Mouse (Mus musculus) thymus, adult 2 months (tissue): ENCODE data around the gene Pcbp3.

ENCODE experiments used
- CTCF ChIP-seq: fragments of 200-500 bp; IDR thresholded peaks from 2 replicates; pipeline ENCODE4 v1.5.1; 2012; ENCODE audit warnings: mild to moderate bottlenecking, control low read depth, low read length, moderate library complexity, borderline replicate concordance; ENCODE audit not compliant: control insufficient read depth, poor library complexity, insufficient read depth; ENCODE audit errors: extremely low read depth
- POLR2A ChIP-seq: fragments of 200-500 bp; IDR thresholded peaks from 2 replicates; pipeline ENCODE4 v1.6.1; 2012; ENCODE audit warnings: mild to moderate bottlenecking, low read length, control low read depth, moderate library complexity; ENCODE audit not compliant: control insufficient read depth, poor library complexity, insufficient read depth; ENCODE audit errors: extremely low read depth

DNA sequence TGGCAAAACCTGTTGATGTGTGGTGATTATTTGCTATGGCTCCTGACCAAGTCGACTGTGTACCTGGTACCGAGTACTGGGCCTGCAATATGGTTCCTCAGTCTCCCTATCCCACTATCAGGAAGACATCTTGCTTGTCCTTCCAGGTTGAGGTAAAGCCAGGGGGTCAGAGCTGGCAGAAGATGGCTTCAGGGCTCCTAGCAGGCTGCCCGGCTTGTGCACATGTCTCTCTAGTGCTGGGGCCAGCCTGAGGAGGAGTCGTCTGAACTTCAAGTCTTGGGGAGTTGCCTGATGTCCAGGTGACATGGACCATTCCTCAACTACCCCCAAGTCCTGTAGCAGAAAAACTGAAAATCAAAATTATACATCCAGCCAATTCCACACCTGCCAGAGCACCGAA lies 201.8 kb downstream of the Pcbp3 start:
- TF ChIP-seq POLR2A (no peak), CTCF (no peak)
